Mouse (Mus musculus): ENCODE data around the gene Gnat3.

- no peak for TF ChIP-seq TAL1 (IDR thresholded peaks at IDR 0.05; ENCODE audit: low read length)
- TF ChIP-seq GATA1 (IDR thresholded peaks at IDR 0.05; ENCODE audit: low read length) = no peak
Observed at GRCm38 (mm10) chr5:17923648-17924047, 38.7 kb upstream of the Gnat3 start.
